Comparison of ENCODE assay signal across 17 mouse cellular contexts in genomic region chr15:95313286-95313685, GRCm38 (mm10).
A peak's percentile ranks its signal among the peaks of the same experiment; 100 is the strongest.
DNase-seq lines count a peak whose midpoint lies in the region; ATAC-seq and TF ChIP-seq lines count a peak whose summit lies in the region.
"Had no signal": no experiment of that assay in that cellular context is flagged by ENCODE, and none has a peak within 500 bp of the region (broad histone marks: within the 10 kb centered on the region; RNA-seq: fewer than 3 reads in every experiment).

No protein-coding gene starts in this region.

- peak overlapping the region; percentile 73 for H3K27ac ChIP-seq in hindbrain, embryonic 13.5 days
- H3K27ac ChIP-seq in hindbrain, embryonic 10.5 days = no peak overlapping the region
- H3K27ac ChIP-seq in thymus, adult 2 months (ENCODE audit: control insufficient read depth, insufficient read depth, low read length) = no peak overlapping the region
- H3K27ac ChIP-seq: stomach, postnatal 0 days had no signal

- no peaks in the 10 kb centered on the region for H3K9me3 ChIP-seq in hindbrain, embryonic 13.5 days
- no peaks in the 10 kb centered on the region for H3K9me3 ChIP-seq in hindbrain, embryonic 10.5 days

- ATAC-seq in hindbrain, embryonic 13.5 days (ENCODE audit: low FRiP score) = peak; percentile 63; the same call in 1 of the 2 replicates

- no peak overlapping the region for H3K4me3 ChIP-seq in hindbrain, embryonic 13.5 days
- H3K4me3 ChIP-seq in hindbrain, embryonic 10.5 days = no peak overlapping the region
- no peak overlapping the region for H3K4me3 ChIP-seq in thymus, adult 2 months (ENCODE audit: control insufficient read depth, insufficient read depth, low read length)
- H3K4me3 ChIP-seq: left cerebral cortex, adult 2 months; myocyte had no signal

- H3K4me2 ChIP-seq in hindbrain, embryonic 13.5 days = 0 out of 2 replicates have a peak overlapping the region, but pooled peaks have one; percentile 3
- H3K4me2 ChIP-seq: heart, embryonic 11.5 days had no signal

- H3K4me1 ChIP-seq in hindbrain, embryonic 13.5 days (replicated peaks) = peaks cover 31% of the 10 kb centered on the region
- H3K4me1 ChIP-seq in hindbrain, embryonic 10.5 days (replicated peaks) = peaks cover 9% of the 10 kb centered on the region; the same call in 1 of the 2 replicates
- H3K4me1 ChIP-seq in thymus, adult 2 months (replicated peaks; ENCODE audit: control insufficient read depth, insufficient read depth, low read length) = no peaks in the 10 kb centered on the region

- no peak overlapping the region for H3K9ac ChIP-seq in hindbrain, embryonic 13.5 days

- no peak for DNase-seq in hindbrain, embryonic 10.5 days (ENCODE audit: low spot score)
- DNase-seq in right cerebral cortex, postnatal 10 days (ENCODE audit: low spot score in 2 of 2) = peak; percentile 38 to 58
- no peak for DNase-seq in right cerebral cortex, adult 2 months (ENCODE audit: low spot score in 2 of 2)
- DNase-seq in cerebellum, postnatal 36 days = peak; percentile 42 to 55
- DNase-seq in spleen, adult 18-20 months = no peak
- no peak for DNase-seq in thymus, adult 2 months
- DNase-seq in kidney, adult 9 months = no peak
- DNase-seq: adrenal gland, postnatal 10 days; gastrocnemius, postnatal 10 days; heart, postnatal 36 days; kidney, adult 2 months; lung, adult 2 months had no signal

- 38% methylated on average over 5 of the region's 5 CpGs for WGBS in hindbrain, embryonic 13.5 days
- WGBS in hindbrain, embryonic 10.5 days = 82% methylated on average over 5 of the region's 5 CpGs
- 89% methylated on average over 5 of the region's 5 CpGs for WGBS in thymus, adult 2 months

- no peaks in the 10 kb centered on the region for H3K36me3 ChIP-seq in hindbrain, embryonic 13.5 days
- H3K36me3 ChIP-seq in hindbrain, embryonic 10.5 days = no peaks in the 10 kb centered on the region
- no peaks in the 10 kb centered on the region for H3K36me3 ChIP-seq in thymus, adult 2 months (ENCODE audit: control insufficient read depth, insufficient read depth, low read length)

- no peak for TF ChIP-seq CTCF in thymus, adult 2 months (IDR thresholded peaks at IDR 0.05; ENCODE audit: borderline replicate concordance, control insufficient read depth, extremely low read depth, insufficient read depth, low read length, poor library complexity)

- TF ChIP-seq POLR2A in thymus, adult 2 months (IDR thresholded peaks at IDR 0.05; ENCODE audit: control insufficient read depth, extremely low read depth, insufficient read depth, low read length, poor library complexity) = no peak

- H3K27me3 ChIP-seq in hindbrain, embryonic 13.5 days = no peaks in the 10 kb centered on the region
- H3K27me3 ChIP-seq in hindbrain, embryonic 10.5 days (ENCODE audit: insufficient read depth, poor library complexity, severe bottlenecking) = no peaks in the 10 kb centered on the region
- no peaks in the 10 kb centered on the region for H3K27me3 ChIP-seq in thymus, adult 2 months (ENCODE audit: control insufficient read depth, insufficient read depth, low read length)

Comparison
In these comparisons a context has a peak if more than half of its experiments do, and no peak if none do; other contexts are left out.
1. DNase-seq: peak in right cerebral cortex, postnatal 10 days (2 of 2) and cerebellum, postnatal 36 days (2 of 2); none in hindbrain, embryonic 10.5 days (single experiment), right cerebral cortex, adult 2 months (0 of 2), spleen, adult 18-20 months (0 of 2), thymus, adult 2 months (single experiment) and kidney, adult 9 months (single experiment).